Mouse (Mus musculus) hindbrain, embryonic 15.5 days (tissue): ENCODE results near the gene Eid3. TPM values are rescaled to one million over a fixed set of nuclear protein-coding genes. Genes with fewer than 3 reads are reported as not detected.
A peak's percentile ranks its signal among the peaks of the same experiment; 100 is the strongest.

Experiments
- ATAC-seq: fragments of 200-750 bp; cut with Nextera tagmentation; 2 replicates; pipeline ENCODE4 v1.8.0; 2017; ENCODE audit warnings: low read depth, moderate number of reproducible peaks, moderate TSS enrichment; ENCODE audit not compliant: low FRiP score
- H3K27ac ChIP-seq: fragments of 300-500 bp; sonication (generic); replicated peaks from 2 replicates; pipeline ENCODE4 v1.5.1; 2015; ENCODE audit warnings: mild to moderate bottlenecking, inconsistent platforms
- H3K27me3 ChIP-seq: fragments of 300-500 bp; sonication (generic); 2 replicates; pipeline ENCODE4 v1.6.1; 2015; ENCODE audit warnings: control low read depth, inconsistent platforms
- H3K36me3 ChIP-seq: fragments of 300-500 bp; sonication (generic); 2 replicates; pipeline ENCODE4 v1.6.1; 2015; ENCODE audit warnings: control low read depth, inconsistent platforms
- H3K4me1 ChIP-seq: fragments of 300-500 bp; sonication (generic); replicated peaks from 2 replicates; pipeline ENCODE4 v1.6.1; 2015; ENCODE audit warnings: control low read depth, inconsistent platforms
- H3K4me2 ChIP-seq: fragments of 300-500 bp; sonication (generic); 2 replicates; pipeline ENCODE4 v1.6.1; 2015; ENCODE audit warnings: moderate library complexity, mild to moderate bottlenecking, inconsistent platforms
- H3K4me3 ChIP-seq: fragments of 300-500 bp; sonication (generic); 2 replicates; pipeline ENCODE4 v1.5.1; 2015; ENCODE audit warnings: mild to moderate bottlenecking, inconsistent platforms
- H3K9ac ChIP-seq: fragments of 300-500 bp; sonication (generic); 2 replicates; pipeline ENCODE4 v1.6.1; 2015; ENCODE audit warnings: inconsistent platforms
- H3K9me3 ChIP-seq: fragments of 300-500 bp; sonication (generic); 2 replicates; pipeline ENCODE4 v1.6.1; 2016; ENCODE audit warnings: control low read depth, inconsistent platforms
- WGBS: fragments of 180-500 bp; shearing (Covaris S2); methylation state at CpG from one replicate; pipeline ENCODE4 v1.1.7; 2015; 5-methylcytosine and 5-hydroxymethylcytosine counted together
- polyA plus RNA-seq: library from polyadenylated mRNA; unstranded; fragments of >200 nt; fragmentation: Nextera tagmentation; extraction: Ambion mirVana; gene quantifications from 2 replicates; pipeline ENCODE4 v1.2.1, GENCODE M21; 2015

Gene Eid3
- polyA plus RNA-seq, 1 experiment from 2014 or later = 0.34 TPM

- no peak for ATAC-seq
- Histone ChIP-seq H3K36me3 (peaks cover 46% of the 10 kb centered on the region), H3K4me2 (no peak overlapping the region), H3K9me3 (no peaks in the 10 kb centered on the region), H3K4me1 (0 out of 2 replicates have a peak, but pooled peaks cover 3% of the 10 kb centered on the region), H3K27me3 (no peaks in the 10 kb centered on the region), H3K4me3 (no peak overlapping the region), H3K27ac (no peak overlapping the region), H3K9ac (no peak overlapping the region)
- WGBS = 67% methylated on average over 18 of the region's 18 CpGs
Observed at GRCm38 (mm10) chr10:82893872-82894650, 27.6 kb downstream of the Eid3 start.

- Histone ChIP-seq H3K36me3 (peaks cover 23% of the 10 kb centered on the region), H3K4me2 (no peak overlapping the region), H3K4me1 (peaks cover 20% of the 10 kb centered on the region), H3K9me3 (no peaks in the 10 kb centered on the region), H3K9ac (no peak overlapping the region), H3K27me3 (no peaks in the 10 kb centered on the region), H3K27ac (no peak overlapping the region), H3K4me3 (no peak overlapping the region)
- no peak for ATAC-seq
- 92% methylated on average over 13 of the region's 13 CpGs for WGBS
Observed at GRCm38 (mm10) chr10:82897936-82898335, 31.5 kb downstream of the Eid3 start.

GRCm38 (mm10) chr10:82898893-82899292 lies 32.5 kb downstream of the Eid3 start:
- H3K27me3 ChIP-seq = no peaks in the 10 kb centered on the region
- WGBS = 64% methylated on average over 7 of the region's 7 CpGs
- no peaks in the 10 kb centered on the region for H3K9me3 ChIP-seq
- H3K27ac ChIP-seq = no peak overlapping the region
- no peak overlapping the region for H3K4me2 ChIP-seq
- H3K4me3 ChIP-seq = no peak overlapping the region
- H3K36me3 ChIP-seq = peaks cover 23% of the 10 kb centered on the region
- H3K4me1 ChIP-seq = peaks cover 16% of the 10 kb centered on the region
- no peak overlapping the region for H3K9ac ChIP-seq
- ATAC-seq = no peak

- 35% methylated on average over 16 of the region's 16 CpGs for WGBS
- Histone ChIP-seq H3K4me1 (peaks cover 16% of the 10 kb centered on the region), H3K4me3 (0 out of 2 replicates have a peak overlapping the region, but pooled peaks have one; percentile 1), H3K36me3 (peaks cover 23% of the 10 kb centered on the region), H3K9me3 (no peaks in the 10 kb centered on the region), H3K4me2 (peak overlapping the region; percentile 41), H3K27ac (peak overlapping the region; percentile 34), H3K27me3 (no peaks in the 10 kb centered on the region), H3K9ac (no peak overlapping the region)
- peak; percentile 50 for ATAC-seq
Observed at GRCm38 (mm10) chr10:82899810-82900421, 33.5 kb downstream of the Eid3 start.

- Histone ChIP-seq H3K27me3 (no peaks in the 10 kb centered on the region), H3K9me3 (no peaks in the 10 kb centered on the region), H3K9ac (no peak overlapping the region), H3K4me1 (peaks cover 16% of the 10 kb centered on the region), H3K27ac (peak overlapping the region; percentile 34), H3K36me3 (peaks cover 19% of the 10 kb centered on the region), H3K4me3 (0 out of 2 replicates have a peak overlapping the region, but pooled peaks have one; percentile 1), H3K4me2 (peak overlapping the region; percentile 41)
- WGBS = 9% methylated on average over 7 of the region's 7 CpGs
- ATAC-seq = peak; percentile 59
Observed at GRCm38 (mm10) chr10:82900546-82900945, 34.1 kb downstream of the Eid3 start.

GRCm38 (mm10) chr10:82901436-82901835 lies 35.0 kb downstream of the Eid3 start:
- no peaks in the 10 kb centered on the region for H3K9me3 ChIP-seq
- no peaks in the 10 kb centered on the region for H3K27me3 ChIP-seq
- H3K9ac ChIP-seq = no peak overlapping the region
- no peak overlapping the region for H3K4me3 ChIP-seq
- no peak overlapping the region for H3K4me2 ChIP-seq
- ATAC-seq = peak; percentile 32; the same call in 1 of the 2 replicates
- H3K4me1 ChIP-seq = peaks cover 16% of the 10 kb centered on the region
- peaks cover 10% of the 10 kb centered on the region for H3K36me3 ChIP-seq
- peak overlapping the region; percentile 34 for H3K27ac ChIP-seq
- 4% methylated on average over 7 of the region's 7 CpGs for WGBS

- Histone ChIP-seq H3K4me2 (no peak overlapping the region), H3K27ac (no peak overlapping the region), H3K9ac (no peak overlapping the region), H3K4me3 (no peak overlapping the region), H3K9me3 (no peaks in the 10 kb centered on the region), H3K27me3 (no peaks in the 10 kb centered on the region), H3K4me1 (peaks cover 5% of the 10 kb centered on the region), H3K36me3 (no peaks in the 10 kb centered on the region)
- 86% methylated on average over 7 of the region's 7 CpGs for WGBS
- ATAC-seq = no peak
Observed at GRCm38 (mm10) chr10:82908526-82908925, 42.1 kb downstream of the Eid3 start.

GRCm38 (mm10) chr10:82909382-82909781 lies 43.0 kb downstream of the Eid3 start:
- ATAC-seq = peak; percentile 58; the same call in 1 of the 2 replicates

GRCm38 (mm10) chr10:82910198-82910597 lies 43.8 kb downstream of the Eid3 start:
- 86% methylated on average over 3 of the region's 3 CpGs for WGBS
- ATAC-seq = no peak
- no peaks in the 10 kb centered on the region for H3K27me3 ChIP-seq

More at GRCm38 (mm10) chr10:82909382-82909781, 43.0 kb downstream of the Eid3 start:
- peak overlapping the region; percentile 46 for H3K4me2 ChIP-seq
- no peaks in the 10 kb centered on the region for H3K9me3 ChIP-seq
- no peaks in the 10 kb centered on the region for H3K36me3 ChIP-seq
- H3K27ac ChIP-seq = no peak overlapping the region
- 14% methylated on average over 9 of the region's 9 CpGs for WGBS
- H3K9ac ChIP-seq = no peak overlapping the region
- peaks cover 5% of the 10 kb centered on the region for H3K4me1 ChIP-seq
- H3K4me3 ChIP-seq = no peak overlapping the region
- no peaks in the 10 kb centered on the region for H3K27me3 ChIP-seq

GRCm38 (mm10) chr10:82913238-82913637 lies 46.8 kb downstream of the Eid3 start:
- no peak overlapping the region for H3K4me2 ChIP-seq
- ATAC-seq = no peak
- H3K9me3 ChIP-seq = no peaks in the 10 kb centered on the region
- H3K9ac ChIP-seq = no peak overlapping the region
- H3K27me3 ChIP-seq = no peaks in the 10 kb centered on the region
- H3K4me1 ChIP-seq = peaks cover 5% of the 10 kb centered on the region
- no peak overlapping the region for H3K4me3 ChIP-seq
- 85% methylated on average over 4 of the region's 4 CpGs for WGBS
- no peak overlapping the region for H3K27ac ChIP-seq
- no peaks in the 10 kb centered on the region for H3K36me3 ChIP-seq

More at GRCm38 (mm10) chr10:82910198-82910597, 43.8 kb downstream of the Eid3 start:
- Histone ChIP-seq H3K36me3 (no peaks in the 10 kb centered on the region), H3K9me3 (no peaks in the 10 kb centered on the region), H3K9ac (no peak overlapping the region), H3K4me1 (peaks cover 5% of the 10 kb centered on the region), H3K4me3 (no peak overlapping the region), H3K4me2 (no peak overlapping the region), H3K27ac (no peak overlapping the region)

- ATAC-seq = no peak
- no peaks in the 10 kb centered on the region for H3K36me3 ChIP-seq
- H3K9me3 ChIP-seq = no peaks in the 10 kb centered on the region
- H3K9ac ChIP-seq = no peak overlapping the region
- H3K4me2 ChIP-seq = no peak overlapping the region
- H3K27ac ChIP-seq = no peak overlapping the region
- peaks cover 5% of the 10 kb centered on the region for H3K4me1 ChIP-seq
- no peak overlapping the region for H3K4me3 ChIP-seq
- 90% methylated on average over 6 of the region's 6 CpGs for WGBS
- H3K27me3 ChIP-seq = no peaks in the 10 kb centered on the region
Observed at GRCm38 (mm10) chr10:82913772-82914171, 47.3 kb downstream of the Eid3 start.
